Mouse (Mus musculus): ENCODE measurements around the gene Zfp106. TPM values are rescaled to one million over a fixed set of nuclear protein-coding genes. Genes with fewer than 3 reads are reported as not detected.
A peak's percentile ranks its signal among the peaks of the same experiment; 100 is the strongest.
"Not testable (repeated sequence)": the region's sequence is repeated elsewhere in the genome, so short reads cannot be mapped to it uniquely, and the experiment has no call there.

The Zfp106 gene
- polyA plus RNA-seq, 1 experiment from 2014 or later, result 78.8 TPM

- H3K27me3 ChIP-seq (replicated peaks; ENCODE audit: low read depth, poor library complexity, severe bottlenecking), result no peaks in the 10 kb centered on the region
- peaks cover 18% of the 10 kb centered on the region for H3K36me3 ChIP-seq (replicated peaks)
- no peak overlapping the region for H3K27ac ChIP-seq (replicated peaks)
- 94% methylated on average over 3 of the region's 3 CpGs for WGBS
- no peaks in the 10 kb centered on the region for H3K9me3 ChIP-seq
- H3K4me3 ChIP-seq, result no peak overlapping the region
- no peak for DNase-seq (ENCODE audit: low spot score)
- peaks cover 26% of the 10 kb centered on the region for H3K4me1 ChIP-seq
Measured at GRCm38 (mm10) chr2:120571081-120571480, 7.4 kb upstream of the Zfp106 start.

- peaks cover 18% of the 10 kb centered on the region for H3K36me3 ChIP-seq (replicated peaks)
- H3K4me3 ChIP-seq, result peak overlapping the region; percentile 73
- no peak for DNase-seq (ENCODE audit: low spot score)
- H3K9me3 ChIP-seq, result no peaks in the 10 kb centered on the region
- no peaks in the 10 kb centered on the region for H3K27me3 ChIP-seq (replicated peaks; ENCODE audit: low read depth, poor library complexity, severe bottlenecking)
- under 1% methylated on average over 22 of the region's 22 CpGs for WGBS
- peak overlapping the region; percentile 89 for H3K27ac ChIP-seq (replicated peaks)
- H3K4me1 ChIP-seq, result peaks cover 15% of the 10 kb centered on the region
Measured at GRCm38 (mm10) chr2:120567798-120568320, 4.2 kb upstream of the Zfp106 start.

- Histone ChIP-seq H3K4me3 (peak within 1 kb of the TSS; percentile 73), H3K9me3 (no peaks in the 10 kb centered on the region), H3K27ac (replicated peaks) (peak within 1 kb of the TSS; percentile 89), H3K36me3 (replicated peaks) (peaks cover 15% of the 10 kb centered on the region), H3K27me3 (replicated peaks; ENCODE audit: low read depth, poor library complexity, severe bottlenecking) (no peaks in the 10 kb centered on the region), H3K4me1 (peaks cover 22% of the 10 kb centered on the region)
- DNase-seq (ENCODE audit: low spot score), result peak; percentile 97
- 2% methylated on average over 42 of the region's 42 CpGs for WGBS
Measured at GRCm38 (mm10) chr2:120566886-120567797, 3.5 kb upstream of the Zfp106 start, which contains the start of gene Snap23. TSS of gene Snap23 (plus strand) at chr2:120567671.

DNA sequence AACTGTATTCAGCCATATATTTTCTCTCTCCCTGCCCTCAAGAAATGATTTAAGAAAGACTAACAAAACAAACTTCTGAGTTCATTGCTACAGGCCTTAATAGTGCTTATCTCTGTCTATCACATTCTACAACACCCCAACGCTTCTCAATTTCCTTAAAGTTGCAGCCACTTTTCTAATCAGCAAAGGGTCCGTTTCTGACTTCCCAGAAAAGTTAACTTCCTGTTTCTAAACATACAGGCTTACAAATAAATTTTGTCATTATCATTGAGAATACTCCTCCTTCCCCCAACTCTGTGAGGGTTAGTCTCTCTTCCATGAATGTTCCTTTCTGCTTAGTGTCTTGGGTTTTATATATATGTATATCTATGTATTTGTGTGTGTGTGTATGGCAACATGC is 1.7 kb upstream of the Zfp106 start:
- DNase-seq (ENCODE audit: low spot score), result no peak
- Histone ChIP-seq H3K27me3 (replicated peaks; ENCODE audit: low read depth, poor library complexity, severe bottlenecking) (no peaks in the 10 kb centered on the region), H3K4me3 (no peak overlapping the region), H3K27ac (replicated peaks) (no peak overlapping the region), H3K4me1 (peaks cover 22% of the 10 kb centered on the region), H3K9me3 (no peaks in the 10 kb centered on the region), H3K36me3 (replicated peaks) (peaks cover 14% of the 10 kb centered on the region)
- WGBS, result 91% methylated on average over 2 of the region's 2 CpGs

DNA sequence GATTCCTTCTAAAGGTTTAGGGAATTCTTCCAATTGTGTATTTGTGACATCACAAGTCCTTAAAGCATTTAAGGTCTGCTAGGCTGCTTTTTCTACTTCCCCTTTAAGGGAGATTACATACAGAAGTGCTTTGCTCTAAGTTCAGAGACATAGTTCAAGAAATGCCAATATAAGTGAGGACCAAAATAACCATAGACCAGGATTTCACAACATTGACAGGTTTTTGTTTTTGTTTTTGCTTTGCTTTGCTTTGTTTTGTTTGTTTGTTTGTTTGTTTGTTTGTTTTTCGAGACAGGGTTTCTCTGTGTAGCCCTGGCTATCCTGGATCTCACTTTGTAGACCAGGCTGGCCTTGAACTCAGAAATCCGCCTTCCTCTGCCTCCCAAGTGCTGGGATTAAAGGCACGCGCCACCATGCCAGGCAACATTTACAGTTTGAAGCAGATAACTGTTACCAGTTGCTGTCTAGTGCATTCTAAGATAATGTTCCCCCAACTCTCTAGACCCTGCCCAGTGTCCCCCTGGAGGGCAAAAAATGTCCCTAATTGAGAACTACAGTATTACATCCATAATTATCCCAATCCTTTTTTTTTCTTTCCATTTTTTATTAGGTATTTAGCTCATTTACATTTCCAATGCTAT is 1.0 kb upstream of the Zfp106 start:
- Histone ChIP-seq H3K36me3 (replicated peaks) (peaks cover 15% of the 10 kb centered on the region), H3K4me1 (peaks cover 22% of the 10 kb centered on the region)
- DNase-seq (ENCODE audit: low spot score); H3K4me3 ChIP-seq; H3K27ac ChIP-seq (replicated peaks); H3K9me3 ChIP-seq; H3K27me3 ChIP-seq (replicated peaks; ENCODE audit: low read depth, poor library complexity, severe bottlenecking): not testable (repeated sequence)
- 91% methylated on average over 4 of the region's 4 CpGs for WGBS

DNA sequence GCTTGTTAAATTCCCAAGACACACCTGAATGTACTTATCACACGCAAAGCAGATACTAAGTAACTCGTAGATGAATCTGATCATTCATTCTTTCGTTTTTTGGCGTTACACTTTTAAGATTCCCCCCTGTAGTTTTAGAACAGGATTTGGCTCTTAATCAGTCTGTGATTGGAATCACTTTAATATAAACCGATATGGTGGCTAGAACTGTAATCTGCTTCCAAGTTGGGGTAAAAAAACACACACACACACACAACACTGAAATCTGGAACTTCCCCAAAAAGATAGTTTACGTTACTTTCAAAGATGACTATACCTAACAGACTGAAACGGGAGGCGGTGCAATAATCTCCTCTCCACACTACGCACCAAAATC is 796 bp downstream of the Zfp106 start:
- H3K9me3 ChIP-seq, result no peaks in the 10 kb centered on the region
- peaks cover 10% of the 10 kb centered on the region for H3K4me1 ChIP-seq
- H3K27me3 ChIP-seq (replicated peaks; ENCODE audit: low read depth, poor library complexity, severe bottlenecking), result no peaks in the 10 kb centered on the region
- H3K4me3 ChIP-seq, result peak overlapping the region; percentile 95
- WGBS, result 26% methylated on average over 9 of the region's 9 CpGs
- no peak for DNase-seq (ENCODE audit: low spot score)
- H3K36me3 ChIP-seq (replicated peaks), result peaks cover 19% of the 10 kb centered on the region
- H3K27ac ChIP-seq (replicated peaks), result peak overlapping the region; percentile 97

DNA sequence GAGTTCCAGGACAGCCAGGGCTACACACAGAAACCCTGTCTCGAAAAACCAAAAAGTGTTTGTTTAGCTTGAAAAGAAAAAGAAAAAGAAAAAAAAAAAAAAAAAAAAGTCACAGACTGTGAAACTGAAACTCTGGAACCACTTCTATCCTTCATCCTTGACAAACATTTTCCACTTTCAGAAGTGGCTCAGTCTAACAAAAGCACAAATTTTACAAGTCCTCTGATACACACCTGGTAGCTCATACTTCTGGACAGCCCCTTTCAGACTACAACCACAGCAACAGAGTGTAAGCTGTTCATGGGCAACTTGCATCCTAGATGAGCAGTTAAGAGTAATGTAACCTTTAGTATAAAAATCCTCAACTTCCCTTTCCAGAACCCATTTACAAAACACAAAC is 2.1 kb downstream of the Zfp106 start:
- H3K9me3 ChIP-seq, result no peaks in the 10 kb centered on the region
- DNase-seq (ENCODE audit: low spot score), result no peak
- no peak overlapping the region for H3K27ac ChIP-seq (replicated peaks)
- no peak overlapping the region for H3K4me3 ChIP-seq
- no peaks in the 10 kb centered on the region for H3K27me3 ChIP-seq (replicated peaks; ENCODE audit: low read depth, poor library complexity, severe bottlenecking)
- H3K4me1 ChIP-seq, result peaks cover 8% of the 10 kb centered on the region
- peaks cover 32% of the 10 kb centered on the region for H3K36me3 ChIP-seq (replicated peaks)
- WGBS, result 96% methylated on average over 1 of the region's 1 CpGs

DNA sequence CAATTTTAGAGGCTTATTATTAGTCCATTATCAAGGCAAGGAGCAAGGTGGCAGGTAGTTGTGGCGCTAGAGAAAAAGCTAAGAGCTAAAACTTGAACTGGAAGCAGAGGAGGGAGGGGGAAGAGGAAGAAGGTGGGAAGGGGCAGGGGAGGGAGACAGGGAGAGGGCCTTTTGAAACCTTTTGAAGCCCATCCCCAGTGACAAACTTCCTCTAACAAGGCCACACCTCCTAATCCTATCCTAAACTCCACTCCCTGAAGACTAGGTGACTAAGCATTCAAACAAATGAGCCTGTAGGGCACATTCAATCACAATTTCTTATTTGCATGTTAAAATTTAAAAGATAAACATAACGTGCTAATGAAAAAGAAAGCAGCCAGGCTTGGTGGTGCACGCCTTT is 4.8 kb downstream of the Zfp106 start:
- H3K27ac ChIP-seq (replicated peaks), result no peak overlapping the region
- WGBS, result 91% methylated on average over 3 of the region's 3 CpGs
- peaks cover 52% of the 10 kb centered on the region for H3K36me3 ChIP-seq (replicated peaks)
- no peak overlapping the region for H3K4me3 ChIP-seq
- H3K27me3 ChIP-seq (replicated peaks; ENCODE audit: low read depth, poor library complexity, severe bottlenecking), result no peaks in the 10 kb centered on the region
- no peaks in the 10 kb centered on the region for H3K9me3 ChIP-seq
- DNase-seq (ENCODE audit: low spot score), result no peak
- peaks cover 8% of the 10 kb centered on the region for H3K4me1 ChIP-seq

GRCm38 (mm10) chr2:120556868-120557267 is 6.8 kb downstream of the Zfp106 start:
- DNase-seq (ENCODE audit: low spot score), result no peak
- Histone ChIP-seq H3K4me3 (no peak overlapping the region), H3K4me1 (no peaks in the 10 kb centered on the region), H3K36me3 (replicated peaks) (peaks cover 72% of the 10 kb centered on the region), H3K27me3 (replicated peaks; ENCODE audit: low read depth, poor library complexity, severe bottlenecking) (no peaks in the 10 kb centered on the region), H3K27ac (replicated peaks) (no peak overlapping the region), H3K9me3 (no peaks in the 10 kb centered on the region)
- 91% methylated on average over 3 of the region's 3 CpGs for whole genome bisulfite sequencing

GRCm38 (mm10) chr2:120544732-120545131 is 18.9 kb downstream of the Zfp106 start:
- WGBS, result 96% methylated on average over 2 of the region's 2 CpGs
- no peak overlapping the region for H3K27ac ChIP-seq (replicated peaks)

GRCm38 (mm10) chr2:120539778-120540208 is 23.9 kb downstream of the Zfp106 start:
- peaks cover 66% of the 10 kb centered on the region for H3K36me3 ChIP-seq (replicated peaks)
- no peaks in the 10 kb centered on the region for H3K4me1 ChIP-seq
- no peak overlapping the region for H3K27ac ChIP-seq (replicated peaks)
- H3K27me3 ChIP-seq (replicated peaks; ENCODE audit: low read depth, poor library complexity, severe bottlenecking), result no peaks in the 10 kb centered on the region
- H3K9me3 ChIP-seq, result no peaks in the 10 kb centered on the region
- WGBS, result 63% methylated on average over 1 of the region's 1 CpGs
- no peak for DNase-seq (ENCODE audit: low spot score)
- no peak overlapping the region for H3K4me3 ChIP-seq

More at GRCm38 (mm10) chr2:120544732-120545131, 18.9 kb downstream of the Zfp106 start:
- H3K9me3 ChIP-seq, result no peaks in the 10 kb centered on the region
- H3K27me3 ChIP-seq (replicated peaks; ENCODE audit: low read depth, poor library complexity, severe bottlenecking), result no peaks in the 10 kb centered on the region
- no peak for DNase-seq (ENCODE audit: low spot score)
- no peaks in the 10 kb centered on the region for H3K4me1 ChIP-seq
- no peak overlapping the region for H3K4me3 ChIP-seq
- H3K36me3 ChIP-seq (replicated peaks), result peaks cover 72% of the 10 kb centered on the region

DNA sequence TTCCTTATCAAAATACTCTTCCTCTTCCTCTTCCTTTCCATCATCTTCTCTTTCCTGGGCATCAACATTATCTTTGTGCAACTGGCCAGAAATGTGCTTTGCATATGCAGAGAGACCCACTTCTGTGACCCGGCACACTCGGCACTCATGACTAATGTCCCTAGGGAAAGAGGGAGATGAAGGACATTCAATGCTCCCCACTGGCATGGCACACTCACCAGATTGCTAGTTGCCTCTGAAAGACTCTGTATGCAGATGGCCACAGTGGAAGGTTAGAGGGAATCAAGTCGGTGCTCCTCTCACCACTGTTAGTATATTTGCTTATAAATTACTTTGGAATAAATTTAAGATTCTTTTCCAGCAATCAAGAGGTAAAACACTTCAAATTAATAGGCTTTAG is 24.3 kb downstream of the Zfp106 start:
- WGBS, result 91% methylated on average over 3 of the region's 3 CpGs
- H3K9me3 ChIP-seq, result no peaks in the 10 kb centered on the region
- no peak for DNase-seq (ENCODE audit: low spot score)
- no peak overlapping the region for H3K4me3 ChIP-seq
- H3K27me3 ChIP-seq (replicated peaks; ENCODE audit: low read depth, poor library complexity, severe bottlenecking), result no peaks in the 10 kb centered on the region
- H3K36me3 ChIP-seq (replicated peaks), result peaks cover 66% of the 10 kb centered on the region
- no peak overlapping the region for H3K27ac ChIP-seq (replicated peaks)
- no peaks in the 10 kb centered on the region for H3K4me1 ChIP-seq
